Mouse (Mus musculus) olfactory bulb, adult 2 months (tissue): ENCODE measurements around the gene Olfr229.

Experiments
- CTCF ChIP-seq: fragments of 200-500 bp; IDR thresholded peaks from 2 replicates; pipeline ENCODE4 v1.5.1; 2012; ENCODE audit warnings: low read depth, mild to moderate bottlenecking, low read length, moderate library complexity; ENCODE audit not compliant: insufficient read depth
- POLR2A ChIP-seq: fragments of 200-500 bp; IDR thresholded peaks from 2 replicates; pipeline ENCODE4 v1.6.1; 2012; ENCODE audit warnings: mild to moderate bottlenecking, low read depth, low read length, moderate library complexity; ENCODE audit not compliant: insufficient read depth

- TF ChIP-seq CTCF, result no peak
- TF ChIP-seq POLR2A, result no peak
These were observed 2.0 kb upstream of the Olfr229 start for GRCm38 (mm10) chr9:39905106-39905505.
